Mouse (Mus musculus): Measurements from ENCODE around the gene Acvrl1. TPM values are rescaled to one million over a fixed set of nuclear protein-coding genes. Genes with fewer than 3 reads are reported as not detected.
A peak's percentile ranks its signal among the peaks of the same experiment; 100 is the strongest.

Acvrl1 gene
- polyA plus RNA-seq, 2 experiments from 2014 or later: 1.6 to 2.7 TPM

DNA sequence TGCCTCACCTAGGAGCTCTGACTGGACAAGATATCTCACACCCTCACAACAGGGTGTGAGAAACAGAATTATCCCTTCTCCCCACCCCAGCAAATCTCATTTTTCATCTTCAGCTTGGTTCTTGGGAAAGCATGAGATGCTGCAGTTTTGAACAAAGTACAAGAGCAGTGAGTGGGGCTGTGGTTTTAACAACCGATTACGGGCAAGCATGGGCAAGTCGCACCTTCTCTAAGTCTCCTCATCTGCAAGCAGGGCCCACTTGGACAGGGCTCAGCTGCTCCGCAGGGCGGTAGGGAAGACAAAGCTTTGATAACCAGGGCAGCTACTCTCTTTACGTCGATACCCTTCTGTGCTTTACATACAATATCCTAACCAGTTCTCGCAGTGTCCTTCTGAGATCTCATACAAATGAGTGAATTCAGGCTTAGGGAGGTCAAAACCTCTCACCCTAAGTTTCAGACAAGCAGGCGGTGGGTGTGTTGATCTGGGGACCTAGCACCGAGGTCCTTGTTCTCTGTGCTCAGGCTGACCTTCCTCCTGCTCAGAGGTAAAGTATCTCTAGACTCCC is 42.2 kb downstream of the Acvrl1 start:
- no peak for ATAC-seq

- no peak for ATAC-seq
Measured at GRCm38 (mm10) chr15:101171272-101171671, 43.0 kb downstream of the Acvrl1 start.

GRCm38 (mm10) chr15:101172016-101172415 is 43.7 kb downstream of the Acvrl1 start:
- ATAC-seq: no peak

DNA sequence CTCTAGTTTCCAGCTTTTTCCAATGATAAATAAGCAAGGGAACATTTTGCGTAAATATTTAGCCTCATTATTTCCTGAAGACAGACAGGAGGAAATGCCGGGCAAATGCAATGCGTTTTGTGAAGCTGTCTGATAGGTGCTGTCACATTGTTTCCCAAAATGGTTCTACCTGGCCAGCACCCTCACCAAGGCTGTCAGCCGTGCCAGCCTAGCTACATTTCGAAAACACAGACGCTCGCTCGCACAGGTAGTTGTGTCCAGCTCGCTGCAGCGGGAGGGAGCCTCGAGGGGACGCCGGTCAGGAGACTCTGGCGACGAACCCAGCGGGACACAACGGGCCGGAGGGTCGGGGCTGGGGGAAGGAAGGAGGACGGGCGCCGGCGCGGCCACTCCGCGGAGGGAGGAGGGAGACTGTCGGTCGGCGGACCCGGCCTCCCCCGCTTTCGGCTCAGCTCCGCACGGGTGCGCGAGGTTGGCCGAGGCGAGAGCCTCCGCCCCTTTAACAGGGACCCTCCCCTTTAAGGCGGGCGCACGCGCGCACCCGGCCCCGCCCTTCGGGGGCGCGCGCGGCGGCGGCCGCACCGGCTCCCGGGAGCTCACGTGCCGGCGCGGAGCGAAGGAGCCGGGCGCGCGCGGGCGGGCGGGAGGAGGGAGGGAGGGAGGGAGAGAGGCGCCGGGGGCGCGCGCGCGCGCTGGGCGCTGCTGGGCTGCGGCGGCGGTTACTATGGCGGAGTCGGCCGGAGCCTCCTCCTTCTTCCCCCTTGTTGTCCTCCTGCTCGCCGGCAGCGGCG is 45.3 kb downstream of the Acvrl1 start, which contains the start of gene Acvr1b:
Acvr1b (plus strand) TSS at position 647 of the 791 bp plus-strand sequence.
- peak; percentile 92 for ATAC-seq

DNA sequence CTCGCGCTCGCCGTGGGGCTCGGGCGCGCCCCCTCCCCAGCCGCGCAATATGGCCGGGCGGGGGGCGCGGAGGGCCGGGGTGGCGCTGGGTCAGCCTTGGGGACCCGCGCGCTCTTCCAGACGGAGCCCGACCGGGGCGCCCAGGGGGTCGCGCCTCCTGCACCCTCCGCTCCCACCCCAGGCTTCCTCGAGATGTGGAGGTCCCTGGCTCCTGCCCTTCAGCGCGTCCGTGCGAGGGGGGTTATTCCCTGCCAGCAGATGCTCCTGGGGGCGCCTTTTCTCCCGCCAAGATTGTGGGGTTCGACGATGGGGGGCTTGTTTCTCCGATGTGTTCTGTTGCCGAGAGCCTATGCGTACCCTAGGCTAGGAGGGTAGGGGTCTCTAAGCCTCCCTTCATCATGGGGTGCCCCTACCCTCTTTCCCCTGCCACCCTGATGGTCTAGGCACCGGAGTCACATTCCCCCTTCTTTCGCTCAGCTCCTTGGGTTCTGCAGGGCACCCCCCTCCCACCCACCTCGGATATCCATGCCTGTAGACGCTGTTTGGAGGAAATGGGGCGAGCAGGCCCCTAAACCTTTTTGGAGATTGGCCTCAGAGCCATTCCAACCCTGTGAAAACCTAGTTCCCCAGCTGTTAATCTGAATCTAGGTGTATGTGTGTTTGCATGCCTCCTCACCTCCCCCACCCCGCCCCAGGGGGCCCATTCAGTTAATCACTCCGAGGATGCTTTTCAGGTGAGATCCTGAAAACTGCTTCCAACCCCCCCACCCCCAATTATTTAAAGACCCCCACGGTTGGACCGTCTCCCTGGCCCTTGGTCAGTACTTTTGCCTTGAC is 46.2 kb downstream of the Acvrl1 start:
- ATAC-seq: no peak

GRCm38 (mm10) chr15:101175131-101175460 is 46.8 kb downstream of the Acvrl1 start:
- ATAC-seq: no peak

DNA sequence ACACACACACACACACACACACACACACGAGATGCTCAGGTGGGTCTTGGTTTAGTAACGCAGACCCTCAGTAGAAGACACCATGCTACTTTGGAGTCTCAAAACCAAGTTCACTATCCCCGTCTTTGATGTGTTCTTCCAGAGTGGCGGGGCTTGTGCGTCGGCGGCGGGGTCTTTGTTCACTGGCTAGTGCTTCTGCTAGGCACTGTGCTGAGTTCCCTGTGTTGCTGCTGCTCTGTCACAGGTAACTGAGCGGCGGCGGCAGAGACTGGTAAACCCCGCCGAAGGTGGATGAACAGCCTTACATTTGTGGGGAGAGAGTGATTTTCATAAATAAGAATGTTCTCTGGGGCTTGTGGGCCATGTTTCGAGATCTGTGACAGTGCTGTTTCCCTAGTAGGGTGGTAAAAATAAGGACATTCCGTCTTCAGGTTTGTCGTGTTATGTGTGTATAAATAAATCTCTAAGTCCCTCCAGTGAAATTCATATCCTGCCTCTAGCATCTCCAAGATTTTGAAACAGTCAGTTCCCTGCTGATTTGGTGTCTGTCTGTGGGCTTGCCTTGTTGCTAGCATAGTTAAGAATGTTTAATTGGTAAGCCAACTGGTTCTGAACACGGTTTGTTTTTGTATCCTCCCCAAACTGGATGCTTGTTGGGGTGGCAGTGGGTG is 47.4 kb downstream of the Acvrl1 start:
- no peak for ATAC-seq

DNA sequence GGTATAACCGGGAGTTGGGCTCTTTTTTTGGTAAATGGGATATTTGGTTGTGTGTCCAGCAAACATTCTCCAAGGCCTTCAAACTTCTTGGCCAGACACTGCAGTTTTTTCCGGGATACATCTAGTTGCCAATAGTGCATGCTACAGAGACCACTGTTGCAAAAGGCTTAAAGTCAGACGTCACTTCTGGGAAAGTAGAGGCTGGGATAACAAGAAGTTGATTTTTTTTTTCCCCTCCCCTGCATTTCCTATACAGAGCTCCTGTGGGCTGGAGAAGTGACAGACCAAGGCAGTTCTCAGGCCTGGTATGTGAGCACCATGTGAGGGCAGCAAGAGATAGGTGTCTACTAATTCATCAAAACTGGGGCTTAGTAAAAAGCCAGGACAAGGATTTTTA is 48.0 kb downstream of the Acvrl1 start:
- ATAC-seq: no peak

- ATAC-seq: no peak
Measured at GRCm38 (mm10) chr15:101176795-101177691, 48.7 kb downstream of the Acvrl1 start.

DNA sequence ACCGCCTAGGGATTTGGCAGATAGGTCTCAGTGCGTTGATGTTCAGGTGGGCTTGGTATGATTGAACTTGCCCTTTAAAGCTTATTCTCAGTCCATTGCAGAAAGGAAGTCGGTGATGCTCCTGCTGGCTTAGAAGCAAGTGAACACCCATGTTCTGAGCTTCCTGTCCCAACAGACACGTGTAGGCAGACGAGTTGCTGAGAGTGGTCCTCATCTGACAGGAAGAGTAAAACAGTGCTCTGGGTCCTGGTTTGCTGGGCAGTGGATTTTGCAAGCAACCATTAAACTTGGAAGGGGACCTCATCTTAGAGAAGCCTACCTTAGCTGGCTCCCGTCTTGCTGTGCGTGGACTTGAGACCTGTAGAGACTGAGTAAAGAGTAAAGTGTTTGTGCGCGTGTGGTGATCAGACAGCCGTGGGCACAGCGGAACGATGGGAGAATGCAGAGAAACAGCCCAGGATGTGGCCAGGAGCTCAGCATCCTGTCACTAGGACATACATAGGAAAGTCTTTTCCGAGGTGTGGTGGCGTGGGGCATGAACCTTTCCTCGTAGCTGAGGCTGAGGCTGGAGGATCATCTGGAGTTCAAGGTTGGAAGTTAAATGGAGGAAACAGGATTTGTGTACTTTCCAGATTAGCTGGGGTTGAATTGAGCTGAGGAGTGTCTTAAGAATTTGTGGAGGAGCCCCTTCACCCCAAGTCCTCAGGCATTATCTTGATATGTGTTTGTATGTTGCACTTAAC is 52.2 kb downstream of the Acvrl1 start:
- ATAC-seq: peak; percentile 86

GRCm38 (mm10) chr15:101181106-101181466 is 52.8 kb downstream of the Acvrl1 start:
- no peak for ATAC-seq

GRCm38 (mm10) chr15:101181500-101181899 is 53.2 kb downstream of the Acvrl1 start:
- no peak for ATAC-seq

DNA sequence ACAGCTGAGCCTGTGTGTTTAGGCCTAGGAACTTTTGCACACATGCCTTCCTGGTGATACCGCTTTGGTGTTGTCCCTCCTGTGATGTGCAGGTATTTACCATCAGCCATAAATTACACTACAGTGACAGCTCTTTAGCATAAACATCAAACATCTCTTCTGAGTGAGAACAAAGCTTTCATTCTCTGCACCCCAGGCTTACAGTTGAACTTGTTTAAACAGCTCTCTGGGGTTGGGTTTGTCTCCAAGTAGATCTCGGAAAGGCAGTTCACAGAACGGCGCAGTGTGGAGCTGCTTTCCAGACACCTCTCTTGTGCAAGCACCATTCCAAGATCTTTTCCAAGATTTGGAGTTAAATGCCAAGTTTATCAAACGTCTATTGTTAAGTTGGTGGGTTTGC is 54.4 kb downstream of the Acvrl1 start:
- ATAC-seq: no peak

GRCm38 (mm10) chr15:101184300-101184699 is 56.0 kb downstream of the Acvrl1 start:
- ATAC-seq: no peak

DNA sequence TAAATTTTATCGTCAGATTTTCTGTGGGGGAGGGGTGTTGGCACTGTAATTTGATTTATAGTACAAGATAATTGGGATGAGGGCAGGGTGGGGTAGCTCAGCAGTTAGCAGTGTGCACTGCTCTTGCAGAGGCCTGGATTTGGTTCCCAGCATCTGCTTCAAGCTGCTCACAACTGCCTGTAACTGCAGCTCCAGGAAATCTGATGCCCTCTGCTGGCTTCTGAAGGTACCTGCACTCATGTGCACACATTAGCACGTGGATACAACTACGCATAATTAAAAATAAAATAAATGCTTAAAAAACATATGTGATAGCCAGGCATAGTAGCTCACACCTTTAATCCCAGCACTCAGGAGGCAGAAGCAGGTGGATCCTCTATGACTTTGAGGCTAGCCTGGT is 57.2 kb downstream of the Acvrl1 start:
- no peak for ATAC-seq

GRCm38 (mm10) chr15:101187907-101188306 is 59.6 kb downstream of the Acvrl1 start:
- no peak for ATAC-seq

DNA sequence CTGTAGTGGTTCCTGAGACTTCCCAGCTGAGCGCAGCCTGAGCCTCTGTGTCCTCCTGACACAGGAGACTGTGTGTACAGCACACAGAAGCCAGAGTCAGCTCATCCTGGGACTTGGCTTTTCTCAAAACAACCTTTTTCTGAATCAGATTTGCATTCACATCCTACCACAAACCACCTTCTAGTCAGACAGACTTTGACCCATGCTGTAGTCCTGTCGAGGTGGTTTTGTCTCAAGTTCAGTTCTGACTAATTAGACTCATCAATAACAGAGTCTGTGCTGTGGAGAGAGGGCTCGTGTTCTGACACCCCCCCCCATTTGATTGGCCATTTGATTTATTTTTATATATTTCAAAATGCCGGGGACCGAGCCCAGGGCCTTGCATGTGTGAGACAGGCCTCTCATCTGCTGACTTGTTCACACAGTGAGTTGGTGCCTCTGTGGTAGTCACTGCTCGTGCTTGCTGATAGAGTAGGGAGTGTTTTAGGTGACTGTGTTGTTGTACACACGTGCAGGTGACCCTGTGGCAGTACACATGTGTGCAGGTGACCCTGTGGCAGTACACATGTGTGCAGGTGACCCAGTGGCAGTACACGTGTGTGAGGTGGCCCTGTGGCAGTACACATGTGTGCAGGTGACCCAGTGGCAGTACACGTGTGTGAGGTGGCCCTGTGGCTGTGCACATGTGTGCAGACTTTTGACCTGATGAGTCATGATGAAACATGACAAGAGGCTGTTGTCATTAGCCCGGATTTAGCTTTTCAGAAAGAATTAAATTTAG is 61.8 kb downstream of the Acvrl1 start:
- ATAC-seq: peak; percentile 16

GRCm38 (mm10) chr15:101190762-101191150 is 62.4 kb downstream of the Acvrl1 start:
- ATAC-seq: peak; percentile 71

- ATAC-seq: no peak
Measured at GRCm38 (mm10) chr15:101191459-101192259, 63.3 kb downstream of the Acvrl1 start.

GRCm38 (mm10) chr15:101192260-101192640 is 63.9 kb downstream of the Acvrl1 start:
- ATAC-seq: no peak

All from activated CD4-positive, CD25-positive, alpha-beta regulatory T cell, adult 4 months (primary cell).